Mouse (Mus musculus): ENCODE data around the gene Mecom.
"Not testable (repeated sequence)": the region's sequence is repeated elsewhere in the genome, so short reads cannot be mapped to it uniquely, and the experiment has no call there.

Mecom gene

GRCm38 (mm10) chr3:30547908-30548307, at the start of gene Mecom:
TSS of gene Mecom (minus strand) at chr3:30548008.
- no peak for DNase-seq (ENCODE audit: low read depth, low spot score)

GRCm38 (mm10) chr3:30597271-30597670, 49.5 kb upstream of the Mecom start:
- DNase-seq (ENCODE audit: low read depth, low spot score): no peak

GRCm38 (mm10) chr3:30595111-30595832, 47.5 kb upstream of the Mecom start:
- DNase-seq (ENCODE audit: low read depth, low spot score): no peak

GRCm38 (mm10) chr3:30593719-30594485, 46.1 kb upstream of the Mecom start:
- no peak for DNase-seq (ENCODE audit: low read depth, low spot score)

GRCm38 (mm10) chr3:30592418-30592853, 44.6 kb upstream of the Mecom start:
- peak; percentile 63 for DNase-seq (ENCODE audit: low read depth, low spot score)

- no peak for DNase-seq (ENCODE audit: low read depth, low spot score)
Observed at GRCm38 (mm10) chr3:30588865-30589264, 41.1 kb upstream of the Mecom start.

GRCm38 (mm10) chr3:30573549-30573948, 25.7 kb upstream of the Mecom start:
- DNase-seq (ENCODE audit: low read depth, low spot score): no peak

GRCm38 (mm10) chr3:30566333-30566732, 18.5 kb upstream of the Mecom start:
- not testable (repeated sequence) for DNase-seq (ENCODE audit: low read depth, low spot score)

- no peak for DNase-seq (ENCODE audit: low read depth, low spot score)
Observed at GRCm38 (mm10) chr3:30560677-30561314, 13.0 kb upstream of the Mecom start.

- no peak for DNase-seq (ENCODE audit: low read depth, low spot score)
Observed at GRCm38 (mm10) chr3:30553741-30554140, 5.9 kb upstream of the Mecom start.

GRCm38 (mm10) chr3:30550218-30550617, 2.4 kb upstream of the Mecom start:
- DNase-seq (ENCODE audit: low read depth, low spot score): no peak

- no peak for DNase-seq (ENCODE audit: low read depth, low spot score)
Observed at GRCm38 (mm10) chr3:30548928-30549327, 1.1 kb upstream of the Mecom start.

GRCm38 (mm10) chr3:30546831-30547369, 908 bp downstream of the Mecom start:
- no peak for DNase-seq (ENCODE audit: low read depth, low spot score)

GRCm38 (mm10) chr3:30546366-30546765, 1.4 kb downstream of the Mecom start:
- DNase-seq (ENCODE audit: low read depth, low spot score): no peak

- DNase-seq (ENCODE audit: low read depth, low spot score): no peak
Observed at GRCm38 (mm10) chr3:30545246-30545645, 2.6 kb downstream of the Mecom start.

- DNase-seq (ENCODE audit: low read depth, low spot score): no peak
Observed at GRCm38 (mm10) chr3:30544305-30544704, 3.5 kb downstream of the Mecom start.

- no peak for DNase-seq (ENCODE audit: low read depth, low spot score)
Observed at GRCm38 (mm10) chr3:30535821-30536220, 12.0 kb downstream of the Mecom start.

GRCm38 (mm10) chr3:30520751-30521150, 27.1 kb downstream of the Mecom start:
- DNase-seq (ENCODE audit: low read depth, low spot score): not testable (repeated sequence)

- DNase-seq (ENCODE audit: low read depth, low spot score): no peak
Observed at GRCm38 (mm10) chr3:30519425-30519824, 28.4 kb downstream of the Mecom start.

- no peak for DNase-seq (ENCODE audit: low read depth, low spot score)
Observed at GRCm38 (mm10) chr3:30515795-30516170, 32.0 kb downstream of the Mecom start.

- no peak for DNase-seq (ENCODE audit: low read depth, low spot score)
Observed at GRCm38 (mm10) chr3:30514901-30515794, 32.7 kb downstream of the Mecom start.
